Mouse (Mus musculus) lung, embryonic 16.5 days (tissue): Measurements from ENCODE around the gene Crtac1. TPM values are rescaled to one million over a fixed set of nuclear protein-coding genes. Genes with fewer than 3 reads are reported as not detected.
A peak's percentile ranks its signal among the peaks of the same experiment; 100 is the strongest.

Experiments
- ATAC-seq: fragments of 200-750 bp; cut with Nextera tagmentation; 2 replicates; pipeline ENCODE4 v1.8.0; 2017; ENCODE audit warnings: low read depth, mild to moderate bottlenecking, moderate library complexity
- H3K27ac ChIP-seq: fragments of 300-500 bp; sonication (generic); 2 replicates; pipeline ENCODE4 v1.5.1; 2014; ENCODE audit warnings: mild to moderate bottlenecking, control low read depth, low read length
- H3K27me3 ChIP-seq: fragments of 300-500 bp; sonication (generic); 2 replicates; pipeline ENCODE4 v1.6.1; 2014; ENCODE audit warnings: low read depth, low read length, mixed read lengths; ENCODE audit not compliant: control insufficient read depth, insufficient read depth
- H3K36me3 ChIP-seq: fragments of 300-500 bp; sonication (generic); 2 replicates; pipeline ENCODE4 v1.6.1; 2014; ENCODE audit warnings: low read length; ENCODE audit not compliant: control insufficient read depth, insufficient read depth
- H3K4me1 ChIP-seq: fragments of 300-500 bp; sonication (generic); replicated peaks from 2 replicates; pipeline ENCODE4 v1.6.1; 2014; ENCODE audit warnings: low read length, mixed read lengths; ENCODE audit not compliant: control insufficient read depth, insufficient read depth
- H3K4me2 ChIP-seq: fragments of 300-500 bp; sonication (generic); 2 replicates; pipeline ENCODE4 v1.6.1; 2014; ENCODE audit warnings: low read depth, low read length, control low read depth
- H3K4me3 ChIP-seq: fragments of 300-500 bp; sonication (generic); 2 replicates; pipeline ENCODE4 v1.5.1; 2014; ENCODE audit warnings: mild to moderate bottlenecking, low read length, control low read depth
- H3K9ac ChIP-seq: fragments of 300-500 bp; sonication (generic); 2 replicates; pipeline ENCODE4 v1.6.1; 2014; ENCODE audit warnings: low read length, control low read depth
- H3K9me3 ChIP-seq: fragments of 300-500 bp; sonication (generic); 2 replicates; pipeline ENCODE4 v1.6.1; 2016; ENCODE audit warnings: low read length; ENCODE audit not compliant: control insufficient read depth
- WGBS: fragments of 180-500 bp; shearing (Covaris S2); extraction: QIAGEN DNeasy Blood & Tissue Kit; methylation state at CpG from one replicate; pipeline ENCODE4 v1.1.7; 2014; 5-methylcytosine and 5-hydroxymethylcytosine counted together
- polyA plus RNA-seq: library from polyadenylated mRNA; unstranded; fragments of >200 nt; fragmentation: Nextera tagmentation; extraction: Ambion mirVana; gene quantifications from 2 replicates; pipeline ENCODE4 v1.2.1, GENCODE M21; 2015

Gene Crtac1
- polyA plus RNA-seq, 1 experiment from 2014 or later = 1.0 TPM

GRCm38 (mm10) chr19:42432761-42433160 lies 1.2 kb upstream of the Crtac1 start:
- no peak overlapping the region for H3K27ac ChIP-seq
- peaks cover 7% of the 10 kb centered on the region for H3K4me1 ChIP-seq
- H3K36me3 ChIP-seq = no peaks in the 10 kb centered on the region
- peaks cover 55% of the 10 kb centered on the region for H3K27me3 ChIP-seq
- no peak overlapping the region for H3K4me2 ChIP-seq
- H3K9me3 ChIP-seq = no peaks in the 10 kb centered on the region
- WGBS = 39% methylated on average over 8 of the region's 8 CpGs
- no peak overlapping the region for H3K9ac ChIP-seq
- no peak for ATAC-seq
- no peak overlapping the region for H3K4me3 ChIP-seq

GRCm38 (mm10) chr19:42432191-42432590 lies 608 bp upstream of the Crtac1 start:
- Histone ChIP-seq H3K4me3 (peak overlapping the region; percentile 58), H3K36me3 (no peaks in the 10 kb centered on the region), H3K9me3 (no peaks in the 10 kb centered on the region), H3K4me1 (peaks cover 7% of the 10 kb centered on the region), H3K27me3 (peaks cover 55% of the 10 kb centered on the region), H3K9ac (no peak overlapping the region), H3K4me2 (peak overlapping the region; percentile 90), H3K27ac (no peak overlapping the region)
- peak; percentile 71 for ATAC-seq
- 1% methylated on average over 37 of the region's 44 CpGs for WGBS

DNA sequence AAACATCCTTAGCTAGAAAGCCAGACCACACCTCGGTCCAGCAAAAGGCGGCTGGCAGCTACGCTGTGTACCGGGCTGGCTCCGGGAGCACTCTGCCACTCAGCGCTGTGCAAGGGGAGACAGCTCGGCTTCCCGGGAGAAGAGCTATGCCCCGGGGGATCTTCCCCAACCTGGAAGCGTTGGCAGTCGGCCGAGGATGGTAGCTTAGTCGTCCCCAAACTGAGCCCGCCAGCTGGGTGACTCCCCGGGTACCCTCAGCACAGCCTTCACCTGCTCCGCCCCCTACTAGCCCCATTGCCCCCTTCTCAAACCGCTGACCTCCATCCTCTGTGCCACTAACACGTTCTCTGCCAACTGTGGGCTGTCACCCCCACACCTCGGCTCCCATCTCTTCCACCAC lies 602 bp downstream of the Crtac1 start:
- WGBS = 4% methylated on average over 19 of the region's 19 CpGs
- peaks cover 7% of the 10 kb centered on the region for H3K4me1 ChIP-seq
- no peak overlapping the region for H3K9ac ChIP-seq
- peak overlapping the region; percentile 90 for H3K4me2 ChIP-seq
- no peaks in the 10 kb centered on the region for H3K9me3 ChIP-seq
- peaks cover 55% of the 10 kb centered on the region for H3K27me3 ChIP-seq
- no peaks in the 10 kb centered on the region for H3K36me3 ChIP-seq
- peak overlapping the region; percentile 58 for H3K4me3 ChIP-seq
- H3K27ac ChIP-seq = no peak overlapping the region
- ATAC-seq = no peak

- Histone ChIP-seq H3K4me2 (no peak overlapping the region), H3K36me3 (no peaks in the 10 kb centered on the region), H3K9ac (no peak overlapping the region), H3K9me3 (no peaks in the 10 kb centered on the region), H3K27ac (no peak overlapping the region), H3K27me3 (peaks cover 48% of the 10 kb centered on the region), H3K4me3 (no peak overlapping the region), H3K4me1 (peaks cover 7% of the 10 kb centered on the region)
- WGBS = 14% methylated on average over 3 of the region's 3 CpGs
- ATAC-seq = no peak
Measured at GRCm38 (mm10) chr19:42429410-42429809, 2.2 kb downstream of the Crtac1 start.

DNA sequence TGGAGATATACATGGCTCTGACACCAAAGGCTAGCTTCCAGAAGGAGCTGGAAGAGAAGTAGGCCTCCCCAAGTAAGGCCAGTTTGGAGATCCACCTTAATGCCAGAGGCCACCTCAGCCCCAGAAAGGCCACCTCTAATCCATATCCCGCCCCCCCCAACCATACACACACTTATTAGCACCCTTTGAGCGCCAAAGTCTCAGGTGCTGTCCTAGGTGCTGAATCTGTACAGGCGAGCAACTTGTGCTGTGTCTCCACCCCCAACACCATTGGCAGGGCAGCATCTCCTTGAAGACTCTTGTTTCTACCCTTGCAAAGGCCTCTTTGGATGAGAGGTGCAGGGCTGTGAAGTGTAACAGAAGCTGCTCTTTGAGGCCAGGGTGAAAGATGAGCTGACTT lies 6.4 kb downstream of the Crtac1 start:
- Histone ChIP-seq H3K4me1 (no peaks in the 10 kb centered on the region), H3K9ac (no peak overlapping the region), H3K4me2 (no peak overlapping the region), H3K27me3 (peaks cover 7% of the 10 kb centered on the region), H3K4me3 (no peak overlapping the region), H3K36me3 (no peaks in the 10 kb centered on the region), H3K9me3 (no peaks in the 10 kb centered on the region), H3K27ac (no peak overlapping the region)
- ATAC-seq = no peak
- 3% methylated on average over 3 of the region's 3 CpGs for whole genome bisulfite sequencing

DNA sequence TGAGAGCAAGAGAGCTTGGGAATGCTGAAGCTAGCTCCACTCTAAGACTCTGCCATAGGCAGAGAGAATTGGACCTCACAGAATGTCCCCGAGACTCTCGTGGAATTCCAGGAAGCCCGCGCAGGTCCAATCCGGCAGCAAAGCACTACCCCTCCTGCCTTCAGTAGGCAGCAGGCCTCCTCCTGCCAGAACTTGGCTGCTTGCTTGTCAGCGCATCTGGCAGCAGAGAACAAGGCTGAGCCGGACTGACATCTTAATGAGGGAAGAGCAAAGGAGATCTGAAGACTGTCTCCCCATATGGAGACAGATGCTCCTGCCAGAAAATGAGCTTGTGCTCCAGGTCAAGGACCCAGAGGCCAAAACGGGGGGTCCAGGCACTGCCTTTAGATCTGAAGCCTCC lies 16.5 kb downstream of the Crtac1 start:
- no peak for ATAC-seq
- WGBS = 74% methylated on average over 8 of the region's 8 CpGs
- Histone ChIP-seq H3K27ac (no peak overlapping the region), H3K27me3 (no peaks in the 10 kb centered on the region), H3K9ac (no peak overlapping the region), H3K4me1 (no peaks in the 10 kb centered on the region), H3K36me3 (no peaks in the 10 kb centered on the region), H3K4me2 (no peak overlapping the region), H3K4me3 (no peak overlapping the region), H3K9me3 (no peaks in the 10 kb centered on the region)

DNA sequence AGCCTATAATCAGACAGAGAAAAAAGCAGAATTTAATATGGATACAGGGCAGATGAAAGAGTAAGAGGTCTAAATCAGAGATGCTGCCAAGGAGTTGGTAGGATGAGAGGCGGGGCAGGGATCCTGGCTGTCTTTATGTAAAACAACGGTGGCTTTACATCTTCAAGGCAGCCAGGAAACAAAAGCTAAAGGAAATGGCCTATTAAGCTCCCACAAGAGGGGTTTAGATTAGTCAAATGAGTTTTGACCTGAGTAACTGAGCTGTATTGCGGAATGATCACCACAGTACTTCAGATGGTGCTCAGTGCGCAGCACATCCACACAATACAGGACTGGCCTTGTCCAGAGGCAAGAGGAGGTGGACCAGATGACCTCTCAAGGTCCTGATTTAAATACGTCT lies 21.7 kb downstream of the Crtac1 start:
- Histone ChIP-seq H3K36me3 (no peaks in the 10 kb centered on the region), H3K4me2 (no peak overlapping the region), H3K9me3 (no peaks in the 10 kb centered on the region), H3K9ac (no peak overlapping the region), H3K27me3 (peaks cover 12% of the 10 kb centered on the region), H3K4me1 (no peaks in the 10 kb centered on the region), H3K4me3 (no peak overlapping the region), H3K27ac (no peak overlapping the region)
- WGBS = 47% methylated on average over 5 of the region's 5 CpGs
- no peak for ATAC-seq

- Histone ChIP-seq H3K4me3 (no peak overlapping the region), H3K4me2 (no peak overlapping the region), H3K4me1 (no peaks in the 10 kb centered on the region), H3K9ac (no peak overlapping the region), H3K9me3 (no peaks in the 10 kb centered on the region), H3K36me3 (no peaks in the 10 kb centered on the region), H3K27ac (no peak overlapping the region), H3K27me3 (peaks cover 12% of the 10 kb centered on the region)
- WGBS = 3% methylated on average over 19 of the region's 19 CpGs
- ATAC-seq = no peak
Measured at GRCm38 (mm10) chr19:42409226-42409625, 22.4 kb downstream of the Crtac1 start.

DNA sequence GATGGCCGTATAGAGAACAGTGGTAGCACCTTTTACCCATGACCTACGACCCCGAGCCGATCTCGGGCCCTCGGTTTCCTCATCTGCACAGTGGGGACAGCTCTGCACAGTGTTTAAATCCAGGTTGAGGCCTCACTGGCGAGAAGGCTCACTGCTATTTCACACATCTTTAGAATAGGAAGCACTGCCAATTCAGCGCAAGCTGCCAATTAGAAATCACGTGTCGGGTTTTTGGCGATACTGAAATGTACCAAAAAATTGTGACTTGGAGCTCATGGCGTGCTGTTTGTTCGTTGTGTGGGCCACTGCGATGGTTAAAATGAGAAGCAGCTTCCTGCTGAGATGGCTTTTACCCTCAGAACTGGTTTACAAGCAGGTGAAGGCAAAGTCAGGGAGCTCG lies 27.2 kb downstream of the Crtac1 start:
- Histone ChIP-seq H3K27me3 (peaks cover 9% of the 10 kb centered on the region), H3K27ac (no peak overlapping the region), H3K36me3 (no peaks in the 10 kb centered on the region), H3K4me2 (no peak overlapping the region), H3K9ac (no peak overlapping the region), H3K9me3 (no peaks in the 10 kb centered on the region), H3K4me3 (no peak overlapping the region), H3K4me1 (no peaks in the 10 kb centered on the region)
- 81% methylated on average over 15 of the region's 15 CpGs for WGBS
- no peak for ATAC-seq

- Histone ChIP-seq H3K9me3 (no peaks in the 10 kb centered on the region), H3K4me2 (no peak overlapping the region)
- 47% methylated on average over 3 of the region's 3 CpGs for WGBS
Measured at GRCm38 (mm10) chr19:42399974-42400373, 31.6 kb downstream of the Crtac1 start.

More at GRCm38 (mm10) chr19:42399974-42400373, 31.6 kb downstream of the Crtac1 start:
- Histone ChIP-seq H3K27me3 (no peaks in the 10 kb centered on the region), H3K36me3 (no peaks in the 10 kb centered on the region), H3K9ac (no peak overlapping the region), H3K4me3 (no peak overlapping the region), H3K4me1 (no peaks in the 10 kb centered on the region), H3K27ac (no peak overlapping the region)
- no peak for ATAC-seq
